Mouse (Mus musculus) spleen, adult 2 months (tissue): ENCODE results near the gene Olfr125.

Source experiments
- CTCF ChIP-seq: fragments of 200-500 bp; IDR thresholded peaks from 2 replicates; pipeline ENCODE4 v1.5.1; 2011; ENCODE audit warnings: mild to moderate bottlenecking, inconsistent platforms; ENCODE audit not compliant: insufficient read depth, insufficient read length, insufficient replicate concordance; ENCODE audit errors: extremely low read depth
- POLR2A ChIP-seq: fragments of 200-500 bp; IDR thresholded peaks from 2 replicates; pipeline ENCODE4 v1.6.1; 2011; ENCODE audit warnings: low read depth, low read length, inconsistent platforms

DNA sequence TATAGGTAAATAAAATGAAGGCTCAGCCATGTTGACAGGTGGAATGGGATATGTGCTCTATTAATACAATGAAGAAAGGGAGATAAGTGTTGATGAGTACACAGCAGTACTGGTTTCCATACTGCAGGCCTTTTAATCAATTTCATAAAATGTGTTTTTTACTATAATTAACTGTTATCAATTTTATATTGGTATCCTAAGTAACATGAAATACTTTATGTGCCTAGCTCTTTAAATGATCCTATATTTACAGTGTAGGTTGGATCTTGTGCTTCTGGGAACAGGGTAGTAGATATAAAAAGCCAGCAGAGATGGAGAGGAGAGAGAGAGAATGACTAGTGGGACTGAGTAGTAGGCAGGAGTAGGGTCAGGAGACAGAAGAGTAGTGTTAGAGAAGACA is 14.4 kb downstream of the Olfr125 start, which contains the start of gene Olfr126:
- TF ChIP-seq CTCF (no peak), POLR2A (no peak)
